Mouse (Mus musculus) MEL (cell line): ENCODE data around the gene Daw1. TPM values are rescaled to one million over a fixed set of nuclear protein-coding genes. Genes with fewer than 3 reads are reported as not detected.

Experiments used
- DNase-seq: peaks from one replicate; pipeline ENCODE4 v3.0.0; 2011; ENCODE audit warnings: low read depth, low spot score
- H3K27ac ChIP-seq: 2 replicates; pipeline ENCODE4 v1.5.1; 2012; ENCODE audit warnings: low read depth, mild to moderate bottlenecking, control low read depth, low read length, moderate library complexity; ENCODE audit not compliant: control insufficient read depth
- H3K27me3 ChIP-seq, 2 experiments: fragments of 150-350 bp in 1 of 2; sonication (generic) in 1 of 2; 2 replicates each; pipeline ENCODE4 v1.6.1; 2012; ENCODE audit warnings: low read length in 2 of 2, mild to moderate bottlenecking in 2 of 2, improper control_type of control experiment in 1 of 2, moderate library complexity in 1 of 2; ENCODE audit not compliant: insufficient read depth in 2 of 2, control insufficient read depth in 1 of 2
- H3K36me3 ChIP-seq, 2 experiments: 2 replicates each; pipeline ENCODE4 v1.6.1; 2012 to 2014; ENCODE audit warnings: low read length in 2 of 2, improper control_type of control experiment in 1 of 2, inconsistent platforms in 1 of 2, mild to moderate bottlenecking in 1 of 2; ENCODE audit not compliant: insufficient read depth in 2 of 2, control insufficient read depth in 1 of 2
- H3K4me1 ChIP-seq, 2 experiments: fragments of 150-350 bp in 1 of 2; sonication (generic) in 1 of 2; 2 replicates each; pipeline ENCODE4 v1.6.1; 2012; ENCODE audit warnings: low read length in 2 of 2, improper control_type of control experiment in 1 of 2, mild to moderate bottlenecking in 1 of 2; ENCODE audit not compliant: insufficient read depth in 2 of 2, control insufficient read depth in 1 of 2
- H3K4me3 ChIP-seq, 2 experiments: fragments of 150-350 bp in 1 of 2; sonication (generic) in 1 of 2; 2 replicates each; pipeline ENCODE4 v1.5.1; 2012; ENCODE audit warnings: low read depth in 2 of 2, low read length in 2 of 2, mild to moderate bottlenecking in 2 of 2, moderate library complexity in 2 of 2, control low read depth in 1 of 2, improper control_type of control experiment in 1 of 2; ENCODE audit not compliant: control insufficient read depth in 1 of 2, insufficient read depth in 1 of 2
- H3K79me2 ChIP-seq: 2 replicates; pipeline ENCODE4 v1.6.1; 2012; ENCODE audit warnings: mild to moderate bottlenecking, low read length, moderate library complexity; ENCODE audit not compliant: control insufficient read depth, poor library complexity, insufficient read depth
- H3K9ac ChIP-seq: 2 replicates; pipeline ENCODE4 v1.6.1; 2012; ENCODE audit warnings: low read depth, mild to moderate bottlenecking, control low read depth, low read length, moderate library complexity; ENCODE audit not compliant: control insufficient read depth, poor library complexity, severe bottlenecking
- H3K9me3 ChIP-seq: fragments of 150-350 bp; sonication (generic); replicated peaks from 2 replicates; pipeline ENCODE4 v1.6.1; 2012; ENCODE audit warnings: mild to moderate bottlenecking, low read length, improper control_type of control experiment, moderate library complexity; ENCODE audit not compliant: insufficient read depth
- BHLHE40 ChIP-seq: IDR thresholded peaks from 2 replicates; pipeline ENCODE4 v1.6.1; 2012; ENCODE audit warnings: low read depth, mild to moderate bottlenecking, inconsistent platforms, low read length, improper control_type of control experiment, borderline replicate concordance
- CHD1 ChIP-seq: IDR thresholded peaks from 2 replicates; pipeline ENCODE4 v1.6.1; 2012; ENCODE audit warnings: low read depth, mild to moderate bottlenecking, inconsistent platforms, low read length, improper control_type of control experiment
- CTCF ChIP-seq, 3 experiments: IDR thresholded peaks in 2 of 3; conservative IDR thresholded peaks in 1 of 3; 2 replicates each; pipeline ENCODE4 v1.5.1; 2011 to 2012; ENCODE audit warnings: low read length in 3 of 3, low read depth in 2 of 3, mild to moderate bottlenecking in 2 of 3, improper control_type of control experiment in 1 of 3, inconsistent platforms in 1 of 3, mixed read lengths in 1 of 3, moderate library complexity in 1 of 3; ENCODE audit not compliant: control insufficient read depth in 1 of 3, insufficient read depth in 1 of 3, poor library complexity in 1 of 3, severe bottlenecking in 1 of 3
- ELF1 ChIP-seq: IDR thresholded peaks from 2 replicates; pipeline ENCODE4 v1.6.1; 2014; ENCODE audit warnings: low read depth, mild to moderate bottlenecking, inconsistent platforms, low read length, improper control_type of control experiment, moderate library complexity
- ETS1 ChIP-seq: IDR thresholded peaks from 2 replicates; pipeline ENCODE4 v1.6.1; 2012; ENCODE audit warnings: low read depth, mild to moderate bottlenecking, inconsistent platforms, low read length, improper control_type of control experiment, moderate library complexity
- GABPA ChIP-seq: IDR thresholded peaks from 2 replicates; pipeline ENCODE4 v1.6.1; 2012; ENCODE audit warnings: low read depth, mild to moderate bottlenecking, inconsistent platforms, low read length, improper control_type of control experiment, moderate library complexity
- GATA1 ChIP-seq: IDR thresholded peaks from 2 replicates; pipeline ENCODE4 v1.6.1; 2011; ENCODE audit warnings: low read depth, low read length, improper control_type of control experiment
- MAFK ChIP-seq: IDR thresholded peaks from 2 replicates; pipeline ENCODE4 v1.6.1; 2011; ENCODE audit warnings: low read depth, mild to moderate bottlenecking, low read length, improper control_type of control experiment, borderline replicate concordance
- MAZ ChIP-seq: IDR thresholded peaks from 2 replicates; pipeline ENCODE4 v1.6.1; 2012; ENCODE audit warnings: low read depth, mild to moderate bottlenecking, inconsistent platforms, low read length, improper control_type of control experiment
- MEF2A ChIP-seq: IDR thresholded peaks from 2 replicates; pipeline ENCODE4 v1.6.1; 2014; ENCODE audit warnings: low read depth, mild to moderate bottlenecking, inconsistent platforms, low read length, improper control_type of control experiment; ENCODE audit not compliant: poor library complexity, insufficient replicate concordance, severe bottlenecking; ENCODE audit errors: extremely low read depth
- MYB ChIP-seq: IDR thresholded peaks from 2 replicates; pipeline ENCODE4 v1.6.1; 2011; ENCODE audit warnings: mild to moderate bottlenecking, low read depth, low read length, improper control_type of control experiment
- MYC ChIP-seq: IDR thresholded peaks from 2 replicates; pipeline ENCODE4 v1.6.1; 2011; ENCODE audit warnings: low read depth, mild to moderate bottlenecking, low read length, improper control_type of control experiment, moderate library complexity
- POLR2A ChIP-seq, 2 experiments: IDR thresholded peaks; 2 replicates each; pipeline ENCODE4 v1.6.1; 2011 to 2012; ENCODE audit warnings: low read length in 2 of 2, mild to moderate bottlenecking in 2 of 2, control low read depth in 1 of 2, improper control_type of control experiment in 1 of 2, low read depth in 1 of 2, moderate library complexity in 1 of 2; ENCODE audit not compliant: control insufficient read depth in 1 of 2, insufficient read depth in 1 of 2, poor library complexity in 1 of 2
- POLR2AphosphoS5 ChIP-seq: IDR thresholded peaks from 2 replicates; pipeline ENCODE4 v1.6.1; 2012; ENCODE audit warnings: low read depth, borderline replicate concordance, mild to moderate bottlenecking, inconsistent platforms, low read length, moderate library complexity, mixed read lengths
- SMC3 ChIP-seq: IDR thresholded peaks from 2 replicates; pipeline ENCODE4 v1.6.1; 2011; ENCODE audit warnings: low read depth, low read length, improper control_type of control experiment
- TAL1 ChIP-seq: IDR thresholded peaks from 2 replicates; pipeline ENCODE4 v1.6.1; 2012; ENCODE audit warnings: mild to moderate bottlenecking, inconsistent platforms, low read length, moderate library complexity, mixed read lengths
- USF1 ChIP-seq: IDR thresholded peaks from 2 replicates; pipeline ENCODE4 v1.6.1; 2014; ENCODE audit warnings: low read depth, mild to moderate bottlenecking, inconsistent platforms, low read length, improper control_type of control experiment, moderate library complexity
- ZKSCAN1 ChIP-seq: IDR thresholded peaks from 2 replicates; pipeline ENCODE4 v1.6.1; 2012; ENCODE audit warnings: low read depth, mild to moderate bottlenecking, inconsistent platforms, low read length, improper control_type of control experiment, moderate library complexity
- ZMIZ1 ChIP-seq: IDR thresholded peaks from 2 replicates; pipeline ENCODE4 v1.6.1; 2012; ENCODE audit warnings: low read depth, mild to moderate bottlenecking, inconsistent platforms, low read length, improper control_type of control experiment, moderate library complexity
- polyA plus RNA-seq, 2 experiments: library from polyadenylated mRNA; stranded (reverse) in 1 of 2; unstranded in 1 of 2; fragments of >175 nt in 1 of 2; fragments of >200 nt in 1 of 2; gene quantifications; 2 replicates each; pipeline versions ENCODE4 v1.2.1 to v1.2.4; 2012; ENCODE audit warnings: low replicate concordance in 2 of 2, low read depth in 1 of 2; ENCODE audit not compliant: insufficient read length in 2 of 2, insufficient read depth in 1 of 2, missing spikeins in 1 of 2
- total RNA-seq: library from RNA; depleted of rRNA; stranded (reverse); fragments of 300-350 nt; gene quantifications from 2 replicates; pipeline ENCODE4 v1.2.3, GENCODE M21; 2012

The Daw1 gene
- total and polyA plus RNA-seq, 3 experiments = not detected

DNA sequence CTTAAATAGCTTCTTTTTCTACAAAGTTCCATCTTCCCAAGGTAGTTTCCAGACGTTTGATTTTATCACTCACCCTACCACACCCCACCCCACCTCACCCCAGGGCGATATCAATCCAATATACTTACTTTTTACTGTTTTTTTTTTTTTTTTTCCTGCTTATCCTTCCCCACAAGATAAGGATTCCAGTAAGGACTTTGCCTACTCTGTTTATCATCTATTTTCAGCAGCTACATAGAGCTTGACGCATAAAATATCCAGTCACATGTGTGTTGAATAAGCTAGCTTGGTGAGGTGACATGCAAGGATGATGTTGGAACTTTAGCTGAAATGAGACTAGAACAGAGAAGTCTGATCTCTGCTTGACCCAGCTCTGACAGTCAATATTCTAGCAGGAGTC lies 4.5 kb downstream of the Daw1 start:
- DNase-seq = no peak
- Histone ChIP-seq H3K79me2 (no peaks in the 10 kb centered on the region), H3K27ac (no peak overlapping the region), H3K9ac (no peak overlapping the region), H3K4me1 (no peaks in the 10 kb centered on the region), H3K27me3 (no peaks in the 10 kb centered on the region), H3K36me3 (no peaks in the 10 kb centered on the region), H3K4me3 (no peak overlapping the region), H3K9me3 (no peaks in the 10 kb centered on the region)
- TF ChIP-seq MAFK (no peak), SMC3 (no peak), GATA1 (no peak), TAL1 (no peak), BHLHE40 (no peak), ELF1 (no peak), ZKSCAN1 (no peak), MYB (no peak), MEF2A (no peak), POLR2AphosphoS5 (no peak), MAZ (no peak), CHD1 (no peak), ETS1 (no peak), ZMIZ1 (no peak)

DNA sequence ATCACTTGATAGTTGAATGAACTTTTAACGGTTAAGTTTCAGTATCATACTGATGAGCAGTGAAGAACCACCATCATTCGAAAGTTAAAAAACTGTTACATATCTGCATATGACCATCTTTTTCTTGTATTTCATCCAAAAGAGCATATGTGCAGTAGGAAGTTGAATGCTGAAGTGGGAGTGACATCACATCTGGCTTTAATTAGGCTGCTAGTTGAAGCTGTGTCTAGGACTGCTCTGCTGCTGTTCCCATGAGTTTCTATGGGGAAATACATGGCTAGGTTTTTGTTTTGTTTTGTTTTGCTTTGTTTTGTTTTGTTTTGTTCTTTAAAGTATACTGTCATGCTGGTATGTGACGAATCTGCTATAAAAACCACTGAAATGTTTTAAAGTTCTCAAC lies 9.6 kb downstream of the Daw1 start:
- Histone ChIP-seq H3K27me3 (no peaks in the 10 kb centered on the region), H3K4me3 (no peak overlapping the region), H3K79me2 (no peaks in the 10 kb centered on the region), H3K9me3 (no peaks in the 10 kb centered on the region), H3K27ac (no peak overlapping the region), H3K4me1 (no peaks in the 10 kb centered on the region), H3K9ac (no peak overlapping the region), H3K36me3 (no peaks in the 10 kb centered on the region)
- DNase-seq = no peak
- TF ChIP-seq GABPA = no peak
- no peak for TF ChIP-seq CTCF (IDR thresholded peaks at IDR 0.05 in 2 of 3, conservative IDR thresholded peaks at IDR 0.05 in 1 of 3; ENCODE audit: control insufficient read depth in 1 of 3, insufficient read depth in 1 of 3, low read depth in 2 of 3, low read length in 3 of 3, poor library complexity in 1 of 3, severe bottlenecking in 1 of 3)
- no peak for TF ChIP-seq USF1
- TF ChIP-seq SMC3 = no peak
- no peak for TF ChIP-seq POLR2A (IDR thresholded peaks at IDR 0.05; ENCODE audit: control insufficient read depth in 1 of 2, insufficient read depth in 1 of 2, low read depth in 1 of 2, low read length in 2 of 2, poor library complexity in 1 of 2)
- TF ChIP-seq MYC = no peak
